Mouse (Mus musculus): ENCODE data around the gene Grin2b. TPM values are rescaled to one million over a fixed set of nuclear protein-coding genes. Genes with fewer than 3 reads are reported as not detected.
A peak's percentile ranks its signal among the peaks of the same experiment; 100 is the strongest.

Gene Grin2b
- total RNA-seq, 2 experiments from 2014 or later, result 348 to 384 TPM

- no peak for DNase-seq (ENCODE audit: low spot score in 2 of 2)
Measured at GRCm38 (mm10) chr6:136108466-136108865, 64.8 kb downstream of the Grin2b start.

- no peak for DNase-seq (ENCODE audit: low spot score in 2 of 2)
Measured at GRCm38 (mm10) chr6:136105221-136105620, 68.1 kb downstream of the Grin2b start.

GRCm38 (mm10) chr6:136100241-136100640 lies 73.1 kb downstream of the Grin2b start:
- no peak for DNase-seq (ENCODE audit: low spot score in 2 of 2)

- DNase-seq (ENCODE audit: low spot score in 2 of 2), result no peak
Measured at GRCm38 (mm10) chr6:136096269-136096668, 77.0 kb downstream of the Grin2b start.

- no peak for DNase-seq (ENCODE audit: low spot score in 2 of 2)
Measured at GRCm38 (mm10) chr6:136079991-136080734, 93.1 kb downstream of the Grin2b start.

- no peak for DNase-seq (ENCODE audit: low spot score in 2 of 2)
Measured at GRCm38 (mm10) chr6:136072326-136073054, 100.8 kb downstream of the Grin2b start.

GRCm38 (mm10) chr6:136070101-136070500 lies 103.2 kb downstream of the Grin2b start:
- no peak for DNase-seq (ENCODE audit: low spot score in 2 of 2)

GRCm38 (mm10) chr6:136053346-136053745 lies 120.0 kb downstream of the Grin2b start:
- DNase-seq (ENCODE audit: low spot score in 2 of 2), result peak in 1 of 2 experiments; percentile 49

- DNase-seq (ENCODE audit: low spot score in 2 of 2), result no peak
Measured at GRCm38 (mm10) chr6:136050346-136050745, 123.0 kb downstream of the Grin2b start.

GRCm38 (mm10) chr6:136048084-136048483 lies 125.2 kb downstream of the Grin2b start:
- DNase-seq (ENCODE audit: low spot score in 2 of 2), result no peak

GRCm38 (mm10) chr6:136046091-136046490 lies 127.2 kb downstream of the Grin2b start:
- DNase-seq (ENCODE audit: low spot score in 2 of 2), result no peak

GRCm38 (mm10) chr6:136044461-136044860 lies 128.8 kb downstream of the Grin2b start:
- no peak for DNase-seq (ENCODE audit: low spot score in 2 of 2)

GRCm38 (mm10) chr6:136042375-136042774 lies 130.9 kb downstream of the Grin2b start:
- DNase-seq (ENCODE audit: low spot score in 2 of 2), result no peak

- no peak for DNase-seq (ENCODE audit: low spot score in 2 of 2)
Measured at GRCm38 (mm10) chr6:136041821-136042220, 131.5 kb downstream of the Grin2b start.

GRCm38 (mm10) chr6:136040931-136041330 lies 132.4 kb downstream of the Grin2b start:
- DNase-seq (ENCODE audit: low spot score in 2 of 2), result no peak

GRCm38 (mm10) chr6:136029235-136029939 lies 143.9 kb downstream of the Grin2b start:
- peak in 1 of 2 experiments; percentile 57 for DNase-seq (ENCODE audit: low spot score in 2 of 2)

GRCm38 (mm10) chr6:136026936-136027335 lies 146.4 kb downstream of the Grin2b start:
- DNase-seq (ENCODE audit: low spot score in 2 of 2), result no peak

- no peak for DNase-seq (ENCODE audit: low spot score in 2 of 2)
Measured at GRCm38 (mm10) chr6:136025801-136026200, 147.5 kb downstream of the Grin2b start.

GRCm38 (mm10) chr6:136020460-136020859 lies 152.9 kb downstream of the Grin2b start:
- no peak for DNase-seq (ENCODE audit: low spot score in 2 of 2)

- DNase-seq (ENCODE audit: low spot score in 2 of 2), result no peak
Measured at GRCm38 (mm10) chr6:136018962-136019361, 154.3 kb downstream of the Grin2b start.

- no peak for DNase-seq (ENCODE audit: low spot score in 2 of 2)
Measured at GRCm38 (mm10) chr6:136013556-136014380, 159.5 kb downstream of the Grin2b start.
